12 mouse cellular contexts compared by ENCODE assay signal in the genomic region with DNA sequence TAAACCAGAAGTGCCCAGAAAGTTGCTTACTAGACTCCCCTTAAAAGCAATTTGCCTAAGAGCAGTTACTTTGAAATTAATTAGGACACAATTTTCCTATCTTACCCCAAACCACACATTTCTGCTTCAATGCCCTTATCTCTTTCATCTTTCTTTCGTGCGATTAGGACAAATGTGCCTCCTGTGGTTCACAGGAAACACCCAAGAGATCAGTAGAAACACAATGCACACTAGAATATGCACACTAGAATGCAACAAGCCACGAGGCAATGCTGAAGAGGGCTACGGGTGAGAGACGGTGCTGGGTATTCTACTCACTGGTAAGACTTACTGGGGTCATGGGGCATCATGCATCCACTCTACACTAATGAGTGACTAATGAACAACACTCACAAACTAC.
"Had no signal": no experiment of that assay in that cellular context is flagged by ENCODE, and none has a peak within 500 bp of the region (broad histone marks: within the 10 kb centered on the region; RNA-seq: fewer than 3 reads in every experiment).

No protein-coding gene starts in this region.

- H3K4me2 ChIP-seq: lung, embryonic 14.5 days; midbrain, embryonic 12.5 days; neural tube, embryonic 12.5 days; stomach, embryonic 15.5 days had no signal

- H3K9me3 ChIP-seq: midbrain, embryonic 12.5 days; neural tube, embryonic 12.5 days; stomach, embryonic 15.5 days had no signal

- H3K27ac ChIP-seq: midbrain, embryonic 12.5 days; neural tube, embryonic 12.5 days; stomach, embryonic 15.5 days; stomach, postnatal 0 days had no signal

- H3K9ac ChIP-seq: lung, embryonic 14.5 days; midbrain, embryonic 12.5 days; neural tube, embryonic 12.5 days; stomach, embryonic 15.5 days had no signal

- H3K4me3 ChIP-seq: midbrain, embryonic 12.5 days; neural tube, embryonic 12.5 days; stomach, embryonic 15.5 days had no signal

- H3K27me3 ChIP-seq: midbrain, embryonic 12.5 days; neural tube, embryonic 12.5 days; stomach, embryonic 15.5 days had no signal

- H3K4me1 ChIP-seq: midbrain, embryonic 12.5 days; neural tube, embryonic 12.5 days had no signal

- DNase-seq: lung, adult 18-20 months; lung, embryonic 14.5 days; lung, postnatal 10 days; lung, postnatal 4 days; midbrain, embryonic 14.5 days; right cerebral cortex, postnatal 14 days; thymus, adult 2 months; thymus, postnatal 25 days had no signal
